Mouse (Mus musculus): ENCODE data around the gene Pwp2. TPM values are rescaled to one million over a fixed set of nuclear protein-coding genes. Genes with fewer than 3 reads are reported as not detected.

The Pwp2 gene
- total RNA-seq, 4 experiments from 2014 or later, result 11.1 to 12.3 (median 11.6) TPM

Other genes starting within 250 kb of the Pwp2 start
- gene Trpm2, start 214.6 kb downstream of the Pwp2 start, total RNA-seq (2022), result 1 to 10 TPM in 1 of 4 experiments, under 1 TPM in 3; 0.44 to 1.8 (median 0.61) TPM
- gene 1810043G02Rik, start 206.6 kb downstream of the Pwp2 start, total RNA-seq (2022), result 10 to 100 TPM; 10.7 to 13.5 (median 12.2) TPM
- 100 to 1,000 TPM; 124 to 159 (median 130) TPM for gene Pfkl, start 175.1 kb downstream of the Pwp2 start, total RNA-seq (2022)
- under 1 TPM in 2 of 4 experiments, not detected in 2; 0.38 to 0.65 TPM for gene Dnmt3l, start 143.2 kb downstream of the Pwp2 start, total RNA-seq (2022)
- not detected for gene Aire, start 141.5 kb downstream of the Pwp2 start, total RNA-seq (2022)
- gene Icosl, start 115.8 kb downstream of the Pwp2 start, total RNA-seq (2022), result 1 to 10 TPM; 6.1 to 7.9 (median 7.0) TPM
- gene D10Jhu81e, start 15.4 kb downstream of the Pwp2 start, total RNA-seq (2022), result 100 to 1,000 TPM; 676 to 739 (median 714) TPM
- 10 to 100 TPM; 43.6 to 62.3 (median 52.9) TPM for gene Trappc10, start 59.5 kb upstream of the Pwp2 start, total RNA-seq (2022)
- 100 to 1,000 TPM; 206 to 254 (median 219) TPM for gene Agpat3, start 167.3 kb upstream of the Pwp2 start, total RNA-seq (2022)
- 100 to 1,000 TPM in 2 of 4 experiments, 10 to 100 TPM in 2; 87.2 to 106 (median 96.3) TPM for gene Rrp1, start 227.9 kb upstream of the Pwp2 start, total RNA-seq (2022)
- 10 to 100 TPM; 16.4 to 26.2 (median 24.4) TPM for gene Cstb, start 240.5 kb upstream of the Pwp2 start, total RNA-seq (2022)